In the genomic region with DNA sequence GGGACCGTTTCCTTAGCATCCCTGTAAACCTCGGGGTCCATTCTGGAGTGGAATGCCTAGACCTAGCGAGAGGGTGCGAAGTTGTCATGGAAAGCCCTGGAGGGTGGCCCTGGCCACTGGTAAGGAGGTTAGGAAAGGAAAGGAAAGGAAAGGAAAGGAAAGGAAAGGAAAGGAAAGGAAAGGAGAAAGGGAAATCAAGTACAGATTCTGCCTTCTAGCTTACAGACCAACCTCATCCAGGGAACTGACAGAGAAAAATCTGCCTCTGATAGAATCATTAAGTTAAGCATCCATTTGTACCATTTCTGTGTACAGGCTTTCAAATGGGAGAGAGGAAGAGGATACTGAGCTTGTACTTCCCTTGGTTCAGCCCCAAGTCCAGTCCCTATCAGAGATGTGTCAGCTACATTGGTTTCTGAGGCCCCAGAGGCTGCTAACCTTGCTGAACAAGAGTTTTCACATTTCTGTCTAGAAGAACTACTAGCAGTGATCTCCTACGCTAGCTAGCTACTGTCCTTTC, we compare ENCODE assay signal across 26 mouse cellular contexts. TPM values are rescaled to one million over a fixed set of nuclear protein-coding genes. Genes with fewer than 3 reads are reported as not detected.
DNase-seq lines count a peak whose midpoint lies in the region; ATAC-seq lines count a peak whose summit lies in the region.
"Had no signal": no experiment of that assay in that cellular context is flagged by ENCODE, and none has a peak within 500 bp of the region (broad histone marks: within the 10 kb centered on the region; RNA-seq: fewer than 3 reads in every experiment).

No protein-coding gene starts in this region.

- no peaks in the 10 kb centered on the region for H3K9me3 ChIP-seq in embryonic facial prominence, embryonic 10.5 days
- H3K9me3 ChIP-seq in hindbrain, embryonic 16.5 days (ENCODE audit: control insufficient read depth, low read length), result no peaks in the 10 kb centered on the region
- H3K9me3 ChIP-seq in neural tube, embryonic 12.5 days, result no peaks in the 10 kb centered on the region
- H3K9me3 ChIP-seq: embryonic facial prominence, embryonic 15.5 days; liver, embryonic 13.5 days had no signal

- H3K4me2 ChIP-seq in hindbrain, embryonic 16.5 days (ENCODE audit: low read length), result peak overlapping the region; percentile 50
- peak overlapping the region; percentile 74 for H3K4me2 ChIP-seq in neural tube, embryonic 12.5 days (replicated peaks)
- H3K4me2 ChIP-seq: liver, embryonic 13.5 days had no signal

- peak; percentile 23 for DNase-seq in embryo, embryonic 10.5 days (ENCODE audit: low spot score)
- no peak for DNase-seq in embryo, embryonic 10 days (ENCODE audit: low spot score)
- DNase-seq in embryonic facial prominence, embryonic 10.5 days (ENCODE audit: low spot score), result peak; percentile 18
- no peak for DNase-seq in frontal cortex, postnatal 14 days (ENCODE audit: low spot score in 2 of 2)
- DNase-seq in gastrocnemius, adult 8-10 months (ENCODE audit: low spot score in 2 of 2), result no peak
- DNase-seq: adrenal gland, adult 2 months; cerebellum, adult 2 months; gastrocnemius, postnatal 10 days; heart, adult 18-20 months; kidney, adult 18-20 months; kidney, postnatal 36 days; layer of hippocampus, adult 9-11 months; liver, embryonic 13.5 days; lung, embryonic 14.5 days; midbrain, embryonic 14.5 days; thymus, postnatal 36 days had no signal

- H3K4me1 ChIP-seq in embryonic facial prominence, embryonic 10.5 days, result peaks cover 28% of the 10 kb centered on the region
- peaks cover 9% of the 10 kb centered on the region; the same call in 1 of the 2 replicates for H3K4me1 ChIP-seq in hindbrain, embryonic 16.5 days (ENCODE audit: control insufficient read depth, insufficient read depth, low read depth, low read length)
- peaks cover 75% of the 10 kb centered on the region for H3K4me1 ChIP-seq in neural tube, embryonic 12.5 days
- H3K4me1 ChIP-seq: liver, embryonic 13.5 days had no signal

- H3K36me3 ChIP-seq in embryonic facial prominence, embryonic 10.5 days (replicated peaks), result no peaks in the 10 kb centered on the region
- no peaks in the 10 kb centered on the region for H3K36me3 ChIP-seq in hindbrain, embryonic 16.5 days (ENCODE audit: control insufficient read depth, insufficient read depth, low read length)
- H3K36me3 ChIP-seq in neural tube, embryonic 12.5 days, result peaks cover 12% of the 10 kb centered on the region
- H3K36me3 ChIP-seq: embryonic facial prominence, embryonic 15.5 days; liver, embryonic 13.5 days had no signal

- no peak overlapping the region for H3K27ac ChIP-seq in embryonic facial prominence, embryonic 10.5 days (replicated peaks)
- H3K27ac ChIP-seq in hindbrain, embryonic 16.5 days (ENCODE audit: low read depth, low read length), result peak overlapping the region; percentile 76
- H3K27ac ChIP-seq in neural tube, embryonic 12.5 days, result peak overlapping the region; percentile 96
- H3K27ac ChIP-seq: embryonic facial prominence, embryonic 15.5 days; left cerebral cortex, adult 2 months; liver, embryonic 13.5 days; macrophage had no signal

- 0 out of 2 replicates have a peak overlapping the region, but pooled peaks have one; percentile 11 for H3K9ac ChIP-seq in hindbrain, embryonic 16.5 days (ENCODE audit: low read depth, low read length)
- peak overlapping the region; percentile 94 for H3K9ac ChIP-seq in neural tube, embryonic 12.5 days
- H3K9ac ChIP-seq: embryonic facial prominence, embryonic 15.5 days; liver, embryonic 13.5 days; lung, embryonic 14.5 days had no signal

- H3K27me3 ChIP-seq in embryonic facial prominence, embryonic 10.5 days (replicated peaks; ENCODE audit: low read depth, poor library complexity, severe bottlenecking), result peaks cover 100% of the 10 kb centered on the region
- H3K27me3 ChIP-seq in hindbrain, embryonic 16.5 days (replicated peaks; ENCODE audit: control insufficient read depth, insufficient read depth, low read length), result peaks cover 21% of the 10 kb centered on the region
- H3K27me3 ChIP-seq in neural tube, embryonic 12.5 days (replicated peaks), result no peaks in the 10 kb centered on the region

- H3K4me3 ChIP-seq in embryonic facial prominence, embryonic 10.5 days, result no peak overlapping the region
- no peak overlapping the region for H3K4me3 ChIP-seq in hindbrain, embryonic 16.5 days (ENCODE audit: low read length)
- H3K4me3 ChIP-seq in neural tube, embryonic 12.5 days, result no peak overlapping the region
- H3K4me3 ChIP-seq: left cerebral cortex, adult 2 months; liver, embryonic 13.5 days; myocyte had no signal

- ATAC-seq in hindbrain, embryonic 16.5 days, result no peak
- no peak for ATAC-seq in neural tube, embryonic 12.5 days (ENCODE audit: low FRiP score, low read depth)
- no peak for ATAC-seq in frontal cortex, adult (ENCODE audit: low TSS enrichment)

- WGBS in embryonic facial prominence, embryonic 10.5 days, result 13% methylated on average over 5 of the region's 5 CpGs
- 24% methylated on average over 5 of the region's 5 CpGs for WGBS in hindbrain, embryonic 16.5 days
- WGBS in neural tube, embryonic 12.5 days, result 36% methylated on average over 5 of the region's 5 CpGs

RNA-seq across cellular contexts. Expression of a gene that starts 12.0 kb away (rescaled TPM):
- 0.20 and 0.39 TPM in 2 replicates for polyA plus RNA-seq in embryonic facial prominence, embryonic 10.5 days (2016; fragmentation: Nextera tagmentation; extraction: Ambion mirVana)
- 1.1 and 1.3 TPM in 2 replicates for polyA plus RNA-seq in hindbrain, embryonic 16.5 days (2015; fragmentation: Nextera tagmentation; extraction: Ambion mirVana)
- polyA plus RNA-seq in neural tube, embryonic 12.5 days (2016; fragmentation: Nextera tagmentation; extraction: Ambion mirVana), result 6.8 and 7.8 TPM in 2 replicates
- not detected for total RNA-seq in gastrocnemius, adult 8-10 months (2022)
- total RNA-seq: adrenal gland, adult 2 months; common myeloid progenitor, adult 5-6 weeks; gastrocnemius, postnatal 10 days; heart, adult 18-20 months; left cerebral cortex, adult 2 months had no signal
- polyA plus RNA-seq: adrenal gland, adult 2 months; heart, embryonic 16.5 days; liver, embryonic 13.5 days; macrophage; midbrain, embryonic 14.5 days; myocyte; testis, adult 2 months had no signal

RNA-seq across cellular contexts. Expression of a gene that starts 24.3 kb away (rescaled TPM):
- not detected in 2 replicates for polyA plus RNA-seq in embryonic facial prominence, embryonic 10.5 days (2016; fragmentation: Nextera tagmentation; extraction: Ambion mirVana)
- 0.45 and 0.72 TPM in 2 replicates for polyA plus RNA-seq in hindbrain, embryonic 16.5 days (2015; fragmentation: Nextera tagmentation; extraction: Ambion mirVana)
- polyA plus RNA-seq in neural tube, embryonic 12.5 days (2016; fragmentation: Nextera tagmentation; extraction: Ambion mirVana), result 6.9 and 9.1 TPM in 2 replicates
- total RNA-seq in gastrocnemius, adult 8-10 months (2022), result under 1 TPM in 1 of 4 experiments, not detected in 3; 0.31 TPM
- total RNA-seq: common myeloid progenitor, adult 5-6 weeks; heart, adult 18-20 months; left cerebral cortex, adult 2 months had no signal
- polyA plus RNA-seq: heart, embryonic 16.5 days; liver, embryonic 13.5 days; lung, embryonic 14.5 days; macrophage; midbrain, embryonic 14.5 days; myocyte had no signal

RNA-seq across cellular contexts. Expression of a gene that starts 39.1 kb away (rescaled TPM):
- polyA plus RNA-seq in embryonic facial prominence, embryonic 10.5 days (2016; fragmentation: Nextera tagmentation; extraction: Ambion mirVana), result not detected in 2 replicates
- 2.2 and 2.3 TPM in 2 replicates for polyA plus RNA-seq in hindbrain, embryonic 16.5 days (2015; fragmentation: Nextera tagmentation; extraction: Ambion mirVana)
- polyA plus RNA-seq in neural tube, embryonic 12.5 days (2016; fragmentation: Nextera tagmentation; extraction: Ambion mirVana), result 14.2 and 16.0 TPM in 2 replicates
- 1 to 10 TPM; 1.1 to 1.9 (median 1.5) TPM for total RNA-seq in gastrocnemius, adult 8-10 months (2022)
- total RNA-seq: common myeloid progenitor, adult 5-6 weeks; left cerebral cortex, adult 2 months had no signal
- polyA plus RNA-seq: liver, embryonic 13.5 days; lung, embryonic 14.5 days; macrophage; midbrain, embryonic 14.5 days; myocyte had no signal

RNA-seq across cellular contexts. Expression of a gene that starts 39.1 kb away (rescaled TPM):
- 1.7 and 6.9 TPM in 2 replicates for polyA plus RNA-seq in embryonic facial prominence, embryonic 10.5 days (2016; fragmentation: Nextera tagmentation; extraction: Ambion mirVana)
- 43.8 and 48.0 TPM in 2 replicates for polyA plus RNA-seq in hindbrain, embryonic 16.5 days (2015; fragmentation: Nextera tagmentation; extraction: Ambion mirVana)
- 55.9 and 68.9 TPM in 2 replicates for polyA plus RNA-seq in neural tube, embryonic 12.5 days (2016; fragmentation: Nextera tagmentation; extraction: Ambion mirVana)
- under 1 TPM in 2 of 4 experiments, not detected in 2; 0.17 to 0.29 TPM for total RNA-seq in gastrocnemius, adult 8-10 months (2022)
- total RNA-seq: common myeloid progenitor, adult 5-6 weeks; heart, adult 18-20 months; left cerebral cortex, adult 2 months had no signal
- polyA plus RNA-seq: lung, embryonic 14.5 days; macrophage; midbrain, embryonic 14.5 days; myocyte had no signal

RNA-seq across cellular contexts. Expression of a gene that starts 46.4 kb away (rescaled TPM):
- not detected in 2 replicates for polyA plus RNA-seq in embryonic facial prominence, embryonic 10.5 days (2016; fragmentation: Nextera tagmentation; extraction: Ambion mirVana)
- polyA plus RNA-seq in hindbrain, embryonic 16.5 days (2015; fragmentation: Nextera tagmentation; extraction: Ambion mirVana), result 0.66 and 1.1 TPM in 2 replicates
- polyA plus RNA-seq in neural tube, embryonic 12.5 days (2016; fragmentation: Nextera tagmentation; extraction: Ambion mirVana), result 20.8 and 21.4 TPM in 2 replicates
- 10 to 100 TPM; 46.8 to 53.5 (median 51.3) TPM for total RNA-seq in gastrocnemius, adult 8-10 months (2022)
- total RNA-seq: common myeloid progenitor, adult 5-6 weeks; left cerebral cortex, adult 2 months had no signal
- polyA plus RNA-seq: cerebellum, adult 2 months; macrophage; midbrain, embryonic 14.5 days; myocyte had no signal

Comparison
In these comparisons a context has a peak if more than half of its experiments do, and no peak if none do; other contexts are left out.
1. DNase-seq: peak in embryo, embryonic 10.5 days (single experiment) and embryonic facial prominence, embryonic 10.5 days (single experiment); none in embryo, embryonic 10 days (single experiment), frontal cortex, postnatal 14 days (0 of 2) and gastrocnemius, adult 8-10 months (0 of 2).